Mouse (Mus musculus) cortical plate, adult 2 months (tissue): ENCODE measurements around the gene Mllt10.

ENCODE experiments used
- CTCF ChIP-seq: fragments of 200-500 bp; IDR thresholded peaks from 2 replicates; pipeline ENCODE4 v1.5.1; 2011; ENCODE audit warnings: mild to moderate bottlenecking, control low read depth, low read length; ENCODE audit not compliant: insufficient read depth; ENCODE audit errors: extremely low read depth
- POLR2A ChIP-seq: fragments of 200-500 bp; IDR thresholded peaks from 2 replicates; pipeline ENCODE4 v1.6.1; 2011; ENCODE audit warnings: mild to moderate bottlenecking, low read length, control low read depth; ENCODE audit not compliant: insufficient read depth; ENCODE audit errors: extremely low read depth

GRCm38 (mm10) chr2:18249224-18249623 lies 194.2 kb downstream of the Mllt10 start:
- TF ChIP-seq POLR2A (no peak), CTCF (no peak)
